Mouse (Mus musculus): ENCODE data around the gene Clic5.

- TF ChIP-seq EP300 (IDR thresholded peaks at IDR 0.05; ENCODE audit: low read depth) = no peak
- TF ChIP-seq CTCF (IDR thresholded peaks at IDR 0.05; ENCODE audit: low read depth) = no peak
Measured at GRCm38 (mm10) chr17:44181346-44181745, 7.0 kb upstream of the Clic5 start.

Measured in liver, embryonic 14.5 days (tissue).